Mouse (Mus musculus) midbrain, embryonic 14.5 days (tissue): ENCODE measurements at regions not wholly inside any gene's neighbourhood (a gene's known extent, or its start where the extent isn't known, plus 50 kb on each side); places are given as distances from the start of the nearest gene placed in this dataset.

Experiments
- ATAC-seq: fragments of 200-750 bp; cut with Nextera tagmentation; 2 replicates; pipeline ENCODE4 v1.8.0; 2017; ENCODE audit warnings: moderate number of reproducible peaks, moderate library complexity; ENCODE audit not compliant: low FRiP score, low TSS enrichment
- DNase-seq: peaks from one replicate; pipeline ENCODE4 v3.0.0-alpha.2; 2015
- H3K27ac ChIP-seq: fragments of 300-500 bp; sonication (generic); replicated peaks from 2 replicates; pipeline ENCODE4 v1.5.1; 2014; ENCODE audit warnings: mild to moderate bottlenecking, low read depth, low read length, moderate library complexity
- H3K27me3 ChIP-seq: fragments of 300-500 bp; sonication (generic); 2 replicates; pipeline ENCODE4 v1.6.1; 2014; ENCODE audit warnings: low read length, control low read depth, mixed read lengths; ENCODE audit not compliant: control insufficient read depth, insufficient read depth
- H3K36me3 ChIP-seq: fragments of 300-500 bp; sonication (generic); 2 replicates; pipeline ENCODE4 v1.6.1; 2014; ENCODE audit warnings: low read length, control low read depth; ENCODE audit not compliant: control insufficient read depth, insufficient read depth
- H3K4me1 ChIP-seq: fragments of 300-500 bp; sonication (generic); 2 replicates; pipeline ENCODE4 v1.6.1; 2014; ENCODE audit warnings: mild to moderate bottlenecking, antibody characterized with exemption, low read length, control low read depth; ENCODE audit not compliant: control insufficient read depth, insufficient read depth
- H3K4me2 ChIP-seq: fragments of 300-500 bp; sonication (generic); 2 replicates; pipeline ENCODE4 v1.6.1; 2014; ENCODE audit warnings: mild to moderate bottlenecking, low read length, moderate library complexity
- H3K4me3 ChIP-seq: fragments of 300-500 bp; sonication (generic); replicated peaks from 2 replicates; pipeline ENCODE4 v1.5.1; 2014; ENCODE audit warnings: low read depth, low read length
- H3K9ac ChIP-seq: fragments of 300-500 bp; sonication (generic); replicated peaks from 2 replicates; pipeline ENCODE4 v1.6.1; 2014; ENCODE audit warnings: mild to moderate bottlenecking, low read length, moderate library complexity
- H3K9me3 ChIP-seq: fragments of 300-500 bp; sonication (generic); 2 replicates; pipeline ENCODE4 v1.6.1; 2016; ENCODE audit warnings: low read length, control low read depth, mixed read lengths; ENCODE audit not compliant: control insufficient read depth
- WGBS: fragments of 180-500 bp; shearing (Covaris S2); extraction: QIAGEN DNeasy Blood & Tissue Kit; methylation state at CpG from one replicate; pipeline ENCODE4 v1.1.7; 2014; 5-methylcytosine and 5-hydroxymethylcytosine counted together

DNA sequence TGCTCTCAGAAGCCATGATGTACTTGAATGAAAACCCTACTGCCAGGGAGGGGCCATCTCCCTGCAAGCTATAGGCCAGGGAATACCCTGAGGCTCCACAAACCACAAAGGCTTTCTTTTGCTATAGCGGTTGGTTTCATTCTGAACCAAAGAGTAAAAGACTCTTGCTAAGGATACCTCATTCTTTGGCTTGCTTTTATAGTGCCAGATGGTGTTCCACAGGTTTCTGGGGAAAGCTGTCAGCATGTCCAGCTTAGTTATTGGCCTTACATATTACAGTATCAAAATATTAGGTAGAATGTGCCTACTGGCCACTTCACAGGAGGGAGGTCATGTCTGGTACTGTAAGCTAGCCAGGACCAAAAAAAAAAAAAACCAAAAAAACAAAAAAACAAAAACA lies 246.9 kb upstream of the Cdr1 start:
- WGBS: 85% methylated on average over 1 of the region's 1 CpGs
- ATAC-seq: no peak

DNA sequence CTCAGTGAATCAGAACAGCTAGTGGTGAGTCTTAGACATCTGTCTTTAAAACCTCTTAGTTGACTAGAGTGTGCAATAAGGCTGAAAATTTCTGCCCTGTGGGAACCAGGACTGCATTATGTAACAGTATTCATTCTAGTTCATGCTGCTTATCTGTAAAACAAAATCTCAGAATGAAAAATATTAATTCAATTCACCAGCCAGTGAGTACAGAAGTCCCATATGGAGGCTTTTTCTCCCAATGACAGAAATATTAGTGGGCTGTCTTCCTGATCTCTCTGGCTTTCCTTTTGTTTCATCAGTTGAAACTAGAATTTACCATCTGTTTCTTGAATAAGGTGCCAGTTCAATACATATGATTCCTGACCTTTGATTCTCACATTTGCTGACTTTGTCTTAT lies 240.0 kb upstream of the Cdr1 start:
- DNase-seq: no peak
- Histone ChIP-seq H3K4me2 (no peak overlapping the region), H3K4me1 (no peaks in the 10 kb centered on the region), H3K9ac (no peak overlapping the region), H3K4me3 (no peak overlapping the region), H3K27me3 (no peaks in the 10 kb centered on the region), H3K36me3 (no peaks in the 10 kb centered on the region), H3K27ac (no peak overlapping the region), H3K9me3 (no peaks in the 10 kb centered on the region)
- no peak for ATAC-seq

More for the DNA sequence above, 246.9 kb upstream of the Cdr1 start:
- no peak overlapping the region for H3K27ac ChIP-seq
- H3K36me3 ChIP-seq: no peaks in the 10 kb centered on the region
- no peaks in the 10 kb centered on the region for H3K27me3 ChIP-seq
- H3K9me3 ChIP-seq: no peaks in the 10 kb centered on the region
- H3K9ac ChIP-seq: no peak overlapping the region
- no peak for DNase-seq
- no peak overlapping the region for H3K4me3 ChIP-seq
- H3K4me2 ChIP-seq: no peak overlapping the region
- no peaks in the 10 kb centered on the region for H3K4me1 ChIP-seq

DNA sequence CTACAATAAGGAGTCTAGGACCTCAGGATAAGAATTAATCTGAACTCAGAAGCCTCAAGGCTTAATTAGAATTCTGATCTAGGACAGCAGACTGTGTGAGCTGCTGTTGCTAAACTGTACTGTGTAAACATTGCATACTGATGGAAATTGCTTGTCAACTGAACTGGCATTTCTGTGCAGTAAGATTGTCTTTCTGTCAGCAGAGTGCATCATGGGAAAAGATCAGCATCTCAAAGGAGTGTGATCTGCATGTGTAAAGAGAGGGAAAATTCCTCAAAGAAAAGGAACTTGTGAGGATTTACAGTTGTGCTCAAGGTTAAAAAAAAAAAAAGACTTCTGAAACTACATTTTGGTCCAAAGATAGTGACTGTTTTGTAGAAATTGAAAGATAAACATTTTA lies 207.8 kb upstream of the Cdr1 start:
- H3K27me3 ChIP-seq: no peaks in the 10 kb centered on the region
- H3K36me3 ChIP-seq: no peaks in the 10 kb centered on the region
- DNase-seq (peak; percentile 26), ATAC-seq (peak; percentile 77)
- H3K4me2 ChIP-seq: no peak overlapping the region
- H3K4me1 ChIP-seq: no peaks in the 10 kb centered on the region
- H3K9ac ChIP-seq: no peak overlapping the region
- H3K27ac ChIP-seq: no peak overlapping the region
- H3K4me3 ChIP-seq: no peak overlapping the region
- H3K9me3 ChIP-seq: no peaks in the 10 kb centered on the region

GRCm38 (mm10) chrX:61391627-61392026 lies 206.3 kb upstream of the Cdr1 start:
- no peaks in the 10 kb centered on the region for H3K27me3 ChIP-seq
- H3K9ac ChIP-seq: no peak overlapping the region
- H3K4me1 ChIP-seq: no peaks in the 10 kb centered on the region
- no peaks in the 10 kb centered on the region for H3K9me3 ChIP-seq
- no peaks in the 10 kb centered on the region for H3K36me3 ChIP-seq
- H3K4me3 ChIP-seq: no peak overlapping the region
- H3K4me2 ChIP-seq: no peak overlapping the region
- H3K27ac ChIP-seq: no peak overlapping the region
- no peak for DNase-seq
- ATAC-seq: no peak
- 69% methylated on average over 3 of the region's 3 CpGs for WGBS
